Mouse (Mus musculus) brain, adult 2 months (tissue): ENCODE results near the gene Insl5.

Source experiments
- DNase-seq: peaks from one replicate; pipeline ENCODE4 v3.0.0; 2011; ENCODE audit warnings: low read depth, low spot score

Gene Insl5

GRCm38 (mm10) chr4:103026621-103027020 lies at the start of gene Insl5:
TSS of gene Insl5 (minus strand) at chr4:103026842.
- no peak for DNase-seq

GRCm38 (mm10) chr4:103070631-103071030 lies 44.0 kb upstream of the Insl5 start:
- no peak for DNase-seq

GRCm38 (mm10) chr4:103067906-103068655 lies 41.4 kb upstream of the Insl5 start:
- peak; percentile 2 for DNase-seq

GRCm38 (mm10) chr4:103064976-103065375 lies 38.3 kb upstream of the Insl5 start:
- no peak for DNase-seq

GRCm38 (mm10) chr4:103064421-103064820 lies 37.8 kb upstream of the Insl5 start:
- DNase-seq = no peak

GRCm38 (mm10) chr4:103056909-103057308 lies 30.3 kb upstream of the Insl5 start:
- DNase-seq = peak; percentile 45

GRCm38 (mm10) chr4:103048046-103048445 lies 21.4 kb upstream of the Insl5 start:
- peak; percentile 2 for DNase-seq

- no peak for DNase-seq
These were observed 16.4 kb upstream of the Insl5 start for GRCm38 (mm10) chr4:103042997-103043396.

GRCm38 (mm10) chr4:103039838-103040191 lies 13.2 kb upstream of the Insl5 start:
- no peak for DNase-seq

- DNase-seq = no peak
These were observed 12.6 kb upstream of the Insl5 start for GRCm38 (mm10) chr4:103039103-103039837.

- no peak for DNase-seq
These were observed 1.8 kb upstream of the Insl5 start for GRCm38 (mm10) chr4:103028177-103029088.

- no peak for DNase-seq
These were observed 1.1 kb upstream of the Insl5 start for GRCm38 (mm10) chr4:103027745-103028144.

- peak; percentile 55 for DNase-seq
These were observed 13.2 kb downstream of the Insl5 start for GRCm38 (mm10) chr4:103013490-103013889.

- DNase-seq = peak; percentile 63
These were observed 14.8 kb downstream of the Insl5 start for GRCm38 (mm10) chr4:103011823-103012222.

- DNase-seq = no peak
These were observed 15.9 kb downstream of the Insl5 start for GRCm38 (mm10) chr4:103010734-103011133.

GRCm38 (mm10) chr4:103006943-103007418 lies 19.7 kb downstream of the Insl5 start:
- DNase-seq = no peak

GRCm38 (mm10) chr4:103006266-103006665 lies 20.4 kb downstream of the Insl5 start:
- DNase-seq = no peak

GRCm38 (mm10) chr4:103005190-103005945 lies 21.3 kb downstream of the Insl5 start:
- peak; percentile 13 for DNase-seq

- no peak for DNase-seq
These were observed 22.0 kb downstream of the Insl5 start for GRCm38 (mm10) chr4:103004681-103005080.

GRCm38 (mm10) chr4:102991685-102992084 lies 35.0 kb downstream of the Insl5 start:
- DNase-seq = no peak
